Mouse (Mus musculus) erythroblast, embryonic 14.5 days (primary cell): ENCODE results near the gene Gm20479.

ENCODE experiments used
- GATA1 ChIP-seq: IDR thresholded peaks from 2 replicates; pipeline ENCODE4 v1.6.1; 2012; ENCODE audit warnings: low read length, inconsistent platforms, mixed read lengths
- TAL1 ChIP-seq: IDR thresholded peaks from 3 replicates; pipeline ENCODE4 v1.6.1; 2012; ENCODE audit warnings: low read length, inconsistent platforms, mixed read lengths

DNA sequence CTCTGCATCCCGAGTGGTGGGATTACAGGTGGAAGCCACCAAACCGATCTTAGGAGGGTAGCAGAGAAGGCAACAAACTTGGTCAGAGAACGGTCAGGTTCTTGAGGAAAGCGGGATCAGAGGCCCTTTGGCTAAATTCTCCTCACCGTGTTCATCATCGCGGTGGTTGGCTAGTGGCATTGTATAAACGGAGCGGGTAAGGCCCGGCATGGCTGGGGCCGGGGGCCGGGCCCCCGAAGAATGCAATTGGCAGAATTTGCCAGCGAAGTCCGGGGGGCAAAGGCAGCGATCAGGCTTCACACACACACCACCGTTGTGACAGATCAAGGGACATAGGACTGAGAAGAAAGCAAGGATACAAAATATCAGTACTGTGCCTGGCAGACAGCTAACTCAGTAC is 27.2 kb downstream of the Gm20479 start:
- no peak for TF ChIP-seq GATA1
- TF ChIP-seq TAL1 = no peak
